Mouse (Mus musculus) erythroblast, embryonic 14.5 days (primary cell): ENCODE data around the gene Efhd2. TPM values are rescaled to one million over a fixed set of nuclear protein-coding genes. Genes with fewer than 3 reads are reported as not detected.

Experiments
- H3K27me3 ChIP-seq: 2 replicates; pipeline ENCODE4 v1.6.1; 2012; ENCODE audit warnings: inconsistent platforms; ENCODE audit not compliant: control insufficient read depth
- H3K36me3 ChIP-seq: 2 replicates; pipeline ENCODE4 v1.6.1; 2012; ENCODE audit warnings: mild to moderate bottlenecking, inconsistent platforms; ENCODE audit not compliant: control insufficient read depth
- H3K4me1 ChIP-seq: 2 replicates; pipeline ENCODE4 v1.6.1; 2012; ENCODE audit warnings: inconsistent platforms; ENCODE audit not compliant: control insufficient read depth
- H3K4me3 ChIP-seq: replicated peaks from 2 replicates; pipeline ENCODE3; 2012; ENCODE audit warnings: moderate library complexity, mild to moderate bottlenecking, inconsistent platforms
- H3K9me3 ChIP-seq: 2 replicates; pipeline ENCODE4 v1.6.1; 2012; ENCODE audit warnings: low read length, inconsistent platforms, mixed read lengths; ENCODE audit not compliant: control insufficient read depth
- GATA1 ChIP-seq: IDR thresholded peaks from 2 replicates; pipeline ENCODE4 v1.6.1; 2012; ENCODE audit warnings: low read length, inconsistent platforms, mixed read lengths
- TAL1 ChIP-seq: IDR thresholded peaks from 3 replicates; pipeline ENCODE4 v1.6.1; 2012; ENCODE audit warnings: low read length, inconsistent platforms, mixed read lengths
- polyA plus RNA-seq: library from polyadenylated mRNA; stranded (reverse); fragments of >175 nt; gene quantifications from 2 replicates; pipeline ENCODE4 v1.2.3, GENCODE M21; 2012

The Efhd2 gene
- polyA plus RNA-seq, 1 experiment = 4.2 TPM

DNA sequence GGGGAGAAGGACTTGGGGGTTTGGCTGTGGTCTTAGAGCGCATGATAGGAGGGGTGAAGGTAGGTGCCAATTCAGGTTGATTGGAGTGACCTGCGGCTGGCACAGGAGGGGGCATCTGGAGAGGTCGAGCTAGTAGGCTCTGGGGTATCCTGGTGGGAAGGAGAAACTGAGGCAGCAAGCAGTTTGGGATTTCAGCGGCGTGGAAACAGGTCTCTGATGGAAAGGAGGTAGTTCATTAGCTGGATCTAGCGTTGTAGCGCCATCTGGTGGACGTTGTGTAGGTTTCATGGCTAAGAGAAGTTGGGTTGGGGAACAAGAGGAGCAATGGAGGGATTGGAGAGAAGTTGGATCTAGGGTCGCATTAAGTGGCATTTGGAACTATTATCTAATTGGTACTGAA, 21.3 kb downstream of the Efhd2 start:
- H3K27me3 ChIP-seq = no peaks in the 10 kb centered on the region
- no peaks in the 10 kb centered on the region for H3K9me3 ChIP-seq
- no peak overlapping the region for H3K4me3 ChIP-seq
- TF ChIP-seq TAL1 (no peak), GATA1 (no peak)
- H3K4me1 ChIP-seq = peaks cover 4% of the 10 kb centered on the region
- H3K36me3 ChIP-seq = 0 out of 2 replicates have a peak, but pooled peaks cover 2% of the 10 kb centered on the region

- H3K36me3 ChIP-seq = no peaks in the 10 kb centered on the region
- H3K4me3 ChIP-seq = no peak within 1 kb of the TSS
- H3K4me1 ChIP-seq = no peaks in the 10 kb centered on the region
- H3K27me3 ChIP-seq = no peaks in the 10 kb centered on the region
- no peaks in the 10 kb centered on the region for H3K9me3 ChIP-seq
- TF ChIP-seq TAL1 = no peak
- TF ChIP-seq GATA1 = no peak
Observed at GRCm38 (mm10) chr4:141845999-141846398, 28.7 kb downstream of the Efhd2 start, which contains the start of gene Ctrc. Ctrc (minus strand) TSS chr4:141846359.

DNA sequence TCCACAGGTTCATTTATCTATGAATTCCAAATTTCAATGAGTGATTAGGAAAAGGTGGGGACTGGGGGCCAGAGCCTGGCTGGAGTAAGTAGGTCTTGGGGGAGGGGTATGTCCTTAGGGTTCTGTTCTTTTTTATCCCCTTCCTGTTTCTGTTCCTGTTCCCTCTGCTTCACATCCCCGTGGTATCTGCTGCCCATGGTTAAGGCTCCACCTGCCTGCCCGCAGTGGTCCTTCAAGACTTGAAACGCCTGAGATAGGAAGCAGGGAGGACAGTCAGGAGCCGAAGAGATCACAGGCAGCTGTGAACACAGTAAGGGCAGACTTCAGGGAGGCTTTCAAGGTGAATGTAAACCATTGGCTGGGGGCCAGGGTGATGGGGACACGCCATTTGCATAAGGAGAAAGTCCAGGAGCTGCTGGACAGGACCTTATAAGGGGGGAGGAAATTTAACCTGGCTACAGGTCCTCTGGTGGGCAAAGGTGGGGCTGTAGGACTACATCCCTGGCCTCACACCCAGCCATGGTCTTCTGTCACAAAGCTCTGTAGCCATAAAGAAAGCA, 40.1 kb downstream of the Efhd2 start:
- no peaks in the 10 kb centered on the region for H3K9me3 ChIP-seq
- no peaks in the 10 kb centered on the region for H3K36me3 ChIP-seq
- no peaks in the 10 kb centered on the region for H3K27me3 ChIP-seq
- no peak overlapping the region for H3K4me3 ChIP-seq
- no peaks in the 10 kb centered on the region for H3K4me1 ChIP-seq
- TF ChIP-seq TAL1 (no peak), GATA1 (no peak)

DNA sequence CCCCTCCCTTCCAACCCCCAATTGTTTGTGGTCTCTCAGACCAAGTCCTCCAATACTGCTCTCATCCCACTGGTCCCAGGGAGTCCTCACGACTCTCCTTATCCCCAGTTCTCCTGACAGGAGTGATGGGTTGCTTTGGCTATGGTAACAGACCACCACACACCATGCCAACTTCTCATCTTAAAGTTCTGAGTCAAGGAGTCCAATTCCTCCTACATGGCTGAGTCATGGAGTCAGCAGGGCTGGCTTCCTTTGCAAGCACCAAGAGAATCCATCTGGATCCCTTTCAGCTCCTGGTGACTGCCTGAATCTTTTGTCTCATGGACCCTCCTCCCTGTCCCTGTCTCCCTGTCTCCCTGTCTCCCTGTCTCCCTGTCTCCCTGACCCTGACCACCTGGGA, 40.8 kb downstream of the Efhd2 start:
- Histone ChIP-seq H3K27me3 (no peaks in the 10 kb centered on the region), H3K36me3 (no peaks in the 10 kb centered on the region), H3K9me3 (no peaks in the 10 kb centered on the region), H3K4me3 (no peak overlapping the region), H3K4me1 (no peaks in the 10 kb centered on the region)
- TF ChIP-seq GATA1 (no peak), TAL1 (no peak)

- TF ChIP-seq GATA1 = no peak
- Histone ChIP-seq H3K4me1 (no peaks in the 10 kb centered on the region), H3K27me3 (peaks cover 3% of the 10 kb centered on the region; the same call in 1 of the 2 replicates), H3K36me3 (no peaks in the 10 kb centered on the region), H3K9me3 (no peaks in the 10 kb centered on the region), H3K4me3 (no peak overlapping the region)
Observed at GRCm38 (mm10) chr4:141831361-141831760, 43.4 kb downstream of the Efhd2 start.

GRCm38 (mm10) chr4:141830381-141830780, 44.3 kb downstream of the Efhd2 start:
- Histone ChIP-seq H3K4me1 (no peaks in the 10 kb centered on the region), H3K27me3 (peaks cover 3% of the 10 kb centered on the region; the same call in 1 of the 2 replicates), H3K36me3 (no peaks in the 10 kb centered on the region), H3K4me3 (no peak overlapping the region), H3K9me3 (no peaks in the 10 kb centered on the region)
- TF ChIP-seq TAL1 (no peak), GATA1 (no peak)

GRCm38 (mm10) chr4:141828177-141828576, 46.5 kb downstream of the Efhd2 start:
- H3K4me1 ChIP-seq = peaks cover 8% of the 10 kb centered on the region
- no peaks in the 10 kb centered on the region for H3K36me3 ChIP-seq
- no peak for TF ChIP-seq TAL1
- no peak for TF ChIP-seq GATA1
- H3K27me3 ChIP-seq = peaks cover 3% of the 10 kb centered on the region; the same call in 1 of the 2 replicates
- no peaks in the 10 kb centered on the region for H3K9me3 ChIP-seq
- no peak overlapping the region for H3K4me3 ChIP-seq

- H3K36me3 ChIP-seq = no peaks in the 10 kb centered on the region
- peaks cover 3% of the 10 kb centered on the region; the same call in 1 of the 2 replicates for H3K27me3 ChIP-seq
- no peaks in the 10 kb centered on the region for H3K9me3 ChIP-seq
- peaks cover 15% of the 10 kb centered on the region for H3K4me1 ChIP-seq
- no peak overlapping the region for H3K4me3 ChIP-seq
- TF ChIP-seq TAL1 (no peak), GATA1 (no peak)
Observed at GRCm38 (mm10) chr4:141827401-141827800, 47.3 kb downstream of the Efhd2 start.

GRCm38 (mm10) chr4:141826060-141826459, 48.7 kb downstream of the Efhd2 start, which contains the start of gene Cela2a:
Cela2a (minus strand) TSS chr4:141826160.
- peaks cover 15% of the 10 kb centered on the region for H3K4me1 ChIP-seq
- H3K36me3 ChIP-seq = no peaks in the 10 kb centered on the region
- H3K27me3 ChIP-seq = peaks cover 3% of the 10 kb centered on the region; the same call in 1 of the 2 replicates
- TF ChIP-seq TAL1 (no peak), GATA1 (no peak)
- no peak within 1 kb of the TSS for H3K4me3 ChIP-seq
- H3K9me3 ChIP-seq = no peaks in the 10 kb centered on the region

- Histone ChIP-seq H3K4me1 (peaks cover 15% of the 10 kb centered on the region), H3K36me3 (no peaks in the 10 kb centered on the region), H3K9me3 (no peaks in the 10 kb centered on the region), H3K4me3 (no peak overlapping the region), H3K27me3 (peaks cover 3% of the 10 kb centered on the region; the same call in 1 of the 2 replicates)
- TF ChIP-seq GATA1 (no peak), TAL1 (no peak)
Observed at GRCm38 (mm10) chr4:141822979-141823378, 51.7 kb downstream of the Efhd2 start.
